Mouse (Mus musculus): ENCODE results near the gene Sec61g.

- TF ChIP-seq POLR2A (IDR thresholded peaks at IDR 0.05; ENCODE audit: extremely low read depth, insufficient read depth, low read length) (no peak), CTCF (IDR thresholded peaks at IDR 0.05; ENCODE audit: extremely low read depth, insufficient read depth, low read length) (peak; percentile 41)
Measured at GRCm38 (mm10) chr11:16524917-16525640, 16.8 kb upstream of the Sec61g start.
